Mouse (Mus musculus) MN1 (cell line): Measurements from ENCODE around the gene 9330161L09Rik.
A peak's percentile ranks its signal among the peaks of the same experiment; 100 is the strongest.
"Not testable (repeated sequence)": the region's sequence is repeated elsewhere in the genome, so short reads cannot be mapped to it uniquely, and the experiment has no call there.

ENCODE experiments used
- DNase-seq: peaks from one replicate; pipeline ENCODE4 v3.0.0-alpha.2; 2016; ENCODE audit warnings: low spot score

Gene 9330161L09Rik

GRCm38 (mm10) chr12:103407720-103408119 lies at the start of gene 9330161L09Rik:
9330161L09Rik (minus strand) TSS chr12:103407820.
- no peak for DNase-seq

GRCm38 (mm10) chr12:103457140-103457539 lies 49.5 kb upstream of the 9330161L09Rik start, which contains the start of gene Ifi27l2b:
Ifi27l2b (minus strand) TSS chr12:103457223.
- DNase-seq: no peak

DNA sequence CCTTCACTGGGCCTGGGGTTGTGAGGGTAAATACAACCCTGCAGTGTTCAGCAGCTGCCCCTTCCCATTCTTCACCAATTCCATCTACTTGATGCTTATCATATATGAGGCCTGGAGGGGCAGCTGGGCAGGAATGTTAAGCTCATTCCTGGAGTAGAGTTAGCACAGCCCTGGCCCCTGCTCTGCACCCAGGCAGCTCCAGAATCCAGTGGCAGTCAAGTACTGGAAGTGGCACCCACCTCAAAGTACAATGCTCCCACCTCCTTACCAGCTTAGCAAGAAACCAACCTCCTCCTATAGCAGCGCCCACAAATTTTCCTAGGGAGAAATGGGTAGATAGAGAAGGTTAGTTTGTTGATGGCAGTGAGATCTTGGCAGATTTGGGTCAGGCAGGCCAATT lies 49.1 kb upstream of the 9330161L09Rik start:
- DNase-seq: not testable (repeated sequence)

DNA sequence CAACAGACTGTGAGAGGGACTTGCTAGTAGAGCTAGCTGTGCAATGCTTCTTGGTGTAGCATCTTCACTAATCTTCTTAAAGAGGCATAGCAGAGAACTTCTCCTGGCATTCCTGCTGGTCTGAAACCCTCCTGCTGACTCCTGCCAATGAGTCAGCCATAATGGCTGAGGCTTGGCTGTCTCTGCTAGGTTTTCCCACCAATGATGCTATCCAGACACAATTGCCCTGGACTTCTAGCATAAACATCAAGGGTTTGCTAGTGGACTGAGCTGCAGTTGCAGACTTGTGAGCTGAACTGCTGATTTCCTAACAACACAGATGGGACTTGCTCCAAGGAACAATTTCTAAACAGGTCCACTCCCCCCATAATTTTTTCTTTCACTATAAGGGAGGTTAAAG lies 45.7 kb upstream of the 9330161L09Rik start:
- DNase-seq: peak; percentile 32

GRCm38 (mm10) chr12:103445060-103445459 lies 37.4 kb upstream of the 9330161L09Rik start:
- no peak for DNase-seq

DNA sequence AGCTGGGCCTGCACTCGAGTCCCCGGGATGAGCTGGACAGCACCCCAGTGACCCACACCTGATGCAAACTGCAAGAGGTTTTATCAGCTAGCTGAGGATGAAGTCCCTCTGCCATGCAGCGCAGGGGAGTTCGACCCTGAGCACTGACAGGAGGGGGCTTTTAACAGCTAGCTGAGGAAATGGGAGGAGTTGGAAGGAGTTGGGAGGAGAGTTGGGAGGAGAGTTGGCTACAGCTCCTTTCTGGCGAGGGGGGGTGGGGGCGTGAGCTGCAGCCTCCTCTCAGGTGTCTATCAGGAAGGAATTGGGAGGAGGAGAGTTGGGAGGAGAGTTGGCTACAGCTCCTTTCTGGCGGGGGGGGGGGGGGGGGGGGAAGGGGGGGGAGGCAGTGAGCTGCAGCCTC lies 36.6 kb upstream of the 9330161L09Rik start:
- not testable (repeated sequence) for DNase-seq

- DNase-seq: no peak
These were observed 35.9 kb upstream of the 9330161L09Rik start, which contains the start of gene Ifi27l2a for GRCm38 (mm10) chr12:103443524-103443923. Ifi27l2a (minus strand) TSS chr12:103443680.

DNA sequence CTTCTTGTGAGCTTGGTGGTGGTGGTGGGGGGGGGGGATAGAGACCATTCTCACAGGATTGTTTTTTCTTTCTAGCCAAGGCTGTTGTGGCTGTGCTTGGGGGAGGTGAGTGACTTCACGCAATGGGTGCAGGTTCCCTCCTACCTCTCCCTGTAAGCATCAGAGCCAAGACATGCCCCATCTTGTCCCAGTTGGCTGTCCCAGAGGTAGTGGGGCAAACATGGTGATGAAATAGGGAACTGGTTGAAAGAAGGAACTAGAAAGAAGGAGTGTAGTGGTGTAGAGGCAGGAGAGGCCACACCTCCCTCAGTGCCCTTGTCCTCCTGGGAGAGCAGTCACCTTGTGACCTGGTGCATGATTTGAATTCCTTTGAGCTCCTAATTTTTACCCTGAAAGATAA lies 30.0 kb upstream of the 9330161L09Rik start:
- no peak for DNase-seq

- no peak for DNase-seq
These were observed 27.2 kb upstream of the 9330161L09Rik start for GRCm38 (mm10) chr12:103434861-103435260.

- peak; percentile 80 for DNase-seq
These were observed 26.5 kb upstream of the 9330161L09Rik start, which contains the start of gene Ifi27 for GRCm38 (mm10) chr12:103433986-103434731. Ifi27 (plus strand) TSS chr12:103434211.

GRCm38 (mm10) chr12:103433430-103433829 lies 25.8 kb upstream of the 9330161L09Rik start:
- no peak for DNase-seq

DNA sequence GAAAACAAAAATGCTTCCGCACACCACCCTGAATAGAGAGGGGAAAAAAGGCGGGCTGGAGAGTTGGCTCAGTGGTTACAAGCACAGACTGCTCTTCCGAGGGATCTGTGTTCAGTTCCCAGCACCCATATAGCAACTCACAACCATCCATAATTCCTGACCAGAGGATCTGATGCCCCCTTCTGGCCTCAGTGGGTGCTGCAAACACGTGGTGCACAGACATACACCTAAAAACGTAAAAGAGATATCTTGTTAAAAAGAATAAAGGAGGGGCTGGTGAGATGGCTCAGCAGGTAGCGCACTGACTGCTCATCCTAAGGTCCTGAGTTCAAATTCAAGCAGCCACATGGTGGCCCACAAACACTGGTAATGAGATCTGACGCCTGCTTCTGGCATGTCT lies 19.1 kb upstream of the 9330161L09Rik start:
- no peak for DNase-seq

- DNase-seq: peak; percentile 96
These were observed 18.3 kb upstream of the 9330161L09Rik start, which contains the start of gene Ddx24 for GRCm38 (mm10) chr12:103425729-103426470. Ddx24 (minus strand) TSS chr12:103425830.

DNA sequence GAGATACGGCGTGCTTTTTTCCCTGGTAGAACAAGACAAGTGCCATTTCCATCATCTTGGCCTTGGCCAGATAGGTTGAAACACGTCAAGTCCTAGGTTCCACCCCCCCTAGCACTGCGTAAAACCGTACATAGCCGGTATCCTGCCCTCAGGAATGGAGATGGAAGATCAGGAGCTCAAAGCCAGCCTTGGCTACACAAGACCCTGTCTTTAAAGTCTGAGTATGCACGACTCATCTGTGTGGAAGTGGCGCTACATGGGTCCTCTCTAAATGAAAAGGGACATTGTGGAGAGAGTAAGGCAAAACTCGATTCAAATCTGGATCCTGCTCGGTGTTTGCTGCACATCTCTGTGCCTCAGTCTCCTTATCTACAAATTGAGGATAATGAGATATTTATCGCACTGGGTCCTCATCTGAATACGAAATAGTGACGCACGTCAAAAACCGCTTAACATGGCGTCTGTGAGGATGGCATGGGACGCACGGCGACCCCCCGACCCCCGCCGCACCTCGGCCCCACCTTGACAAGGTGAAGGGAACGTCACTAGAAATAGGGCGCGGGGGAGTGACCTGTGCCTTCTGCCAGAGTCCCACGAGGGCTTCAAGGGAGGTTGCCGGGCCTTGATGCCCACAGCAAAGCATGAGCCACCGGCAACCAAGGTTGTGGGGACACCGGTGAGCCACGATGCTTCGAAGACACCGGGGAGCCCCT lies 17.6 kb upstream of the 9330161L09Rik start:
- DNase-seq: peak; percentile 6

GRCm38 (mm10) chr12:103408144-103408543 lies 524 bp upstream of the 9330161L09Rik start:
- DNase-seq: no peak

GRCm38 (mm10) chr12:103404131-103404530 lies 3.5 kb downstream of the 9330161L09Rik start:
- no peak for DNase-seq

- DNase-seq: no peak
These were observed 10.9 kb downstream of the 9330161L09Rik start for GRCm38 (mm10) chr12:103396751-103397150.

- DNase-seq: peak; percentile 42
These were observed 11.9 kb downstream of the 9330161L09Rik start for GRCm38 (mm10) chr12:103395486-103396275.

DNA sequence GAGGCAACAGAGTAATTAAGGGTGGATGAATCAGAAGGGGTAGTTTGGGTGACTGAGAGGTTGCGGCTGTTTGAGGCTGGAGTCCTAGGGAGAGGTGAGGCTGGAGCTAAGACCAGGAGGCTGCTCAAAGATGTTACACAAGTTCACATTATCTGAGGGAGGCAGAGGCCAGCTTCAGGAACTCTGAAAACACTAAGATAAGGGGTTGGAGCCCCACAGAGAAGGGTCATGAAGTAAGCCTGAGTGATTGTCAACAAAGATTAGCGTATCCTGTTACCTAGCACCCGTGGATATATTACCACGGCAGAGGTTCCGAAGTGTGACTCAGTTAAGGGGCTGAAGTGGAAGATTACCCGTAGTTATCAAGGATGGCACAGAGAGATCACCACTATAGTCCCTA lies 14.1 kb downstream of the 9330161L09Rik start:
- no peak for DNase-seq

DNA sequence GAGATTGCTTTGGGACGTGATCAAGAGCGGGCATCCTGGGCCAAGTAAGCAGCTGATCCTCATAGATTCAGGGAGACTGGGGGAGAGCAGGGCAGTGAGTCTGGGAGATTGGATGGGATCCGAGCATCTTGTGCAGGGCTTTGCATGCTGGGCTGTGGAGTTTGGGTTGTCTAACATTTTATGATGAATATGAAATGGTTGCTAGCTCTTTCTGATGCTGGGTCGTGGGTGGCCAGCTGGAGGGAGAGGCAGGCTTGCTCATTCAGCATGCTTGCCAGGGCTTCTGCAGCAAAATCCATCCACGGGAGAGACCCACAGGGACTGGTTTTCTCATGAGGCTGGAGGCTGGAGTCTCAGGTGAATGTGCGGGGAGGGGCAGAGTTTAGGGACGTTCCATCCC lies 16.5 kb downstream of the 9330161L09Rik start:
- no peak for DNase-seq

- DNase-seq: no peak
These were observed 17.6 kb downstream of the 9330161L09Rik start for GRCm38 (mm10) chr12:103389982-103390381.
